Comparison of ENCODE assay signal across 8 mouse cellular contexts in the genomic region with DNA sequence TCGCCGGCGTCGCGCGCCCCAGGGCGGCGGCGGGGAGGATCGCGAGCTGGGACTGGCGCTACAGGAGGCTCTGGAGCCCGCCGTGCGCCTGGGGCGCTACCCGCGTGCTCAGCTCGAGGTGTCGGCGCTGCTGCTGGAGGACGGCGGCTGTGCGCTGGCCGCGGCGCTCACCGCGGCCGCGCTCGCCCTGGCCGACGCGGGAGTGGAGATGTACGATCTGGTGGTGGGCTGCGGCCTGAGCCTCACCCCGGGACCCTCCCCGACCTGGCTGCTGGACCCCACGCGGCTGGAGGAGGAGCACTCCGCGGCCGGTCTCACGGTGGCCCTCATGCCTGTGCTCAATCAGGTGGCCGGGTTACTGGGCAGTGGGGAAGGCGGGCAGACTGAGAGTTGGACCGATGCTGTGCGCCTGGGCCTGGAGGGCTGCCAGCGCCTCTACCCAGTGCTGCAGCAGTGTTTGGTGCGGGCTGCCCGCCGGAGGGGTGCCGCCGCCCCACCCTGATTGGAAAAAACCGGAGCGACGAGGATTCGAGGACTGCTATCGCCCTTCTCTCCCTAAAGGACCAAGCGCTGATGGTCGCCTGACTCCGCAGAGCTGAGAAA. TPM values are rescaled to one million over a fixed set of nuclear protein-coding genes. Genes with fewer than 3 reads are reported as not detected.
A peak's percentile ranks its signal among the peaks of the same experiment; 100 is the strongest.
DNase-seq lines count a peak whose midpoint lies in the region; ATAC-seq and TF ChIP-seq lines count a peak whose summit lies in the region.

No protein-coding gene starts in this region.

- 2% methylated on average over 63 of the region's 63 CpGs for WGBS in liver, adult 2 months
- WGBS in midbrain, embryonic 16.5 days, result under 1% methylated on average over 47 of the region's 63 CpGs

- no peak for TF ChIP-seq POLR2A in liver, adult 2 months (IDR thresholded peaks at IDR 0.05; ENCODE audit: extremely low read depth, insufficient read depth, low read length)

- no peaks in the 10 kb centered on the region for H3K79me2 ChIP-seq in liver, adult 2 months (ENCODE audit: control insufficient read depth, insufficient read depth, low read length)

- no peak for ATAC-seq in G1E (ENCODE audit: extremely low read depth, insufficient number of reproducible peaks, low FRiP score, poor library complexity, severe bottlenecking)
- ATAC-seq in midbrain, embryonic 16.5 days, result peak; percentile 55

- peaks cover 12% of the 10 kb centered on the region for H3K27me3 ChIP-seq in G1E (ENCODE audit: insufficient read depth, low read length)
- no peaks in the 10 kb centered on the region for H3K27me3 ChIP-seq in liver, adult 2 months (ENCODE audit: control insufficient read depth, insufficient read depth, low read length)
- no peaks in the 10 kb centered on the region for H3K27me3 ChIP-seq in midbrain, embryonic 16.5 days (ENCODE audit: control insufficient read depth, insufficient read depth, low read depth, low read length)

- peak; percentile 28 for DNase-seq in 416B (ENCODE audit: low read depth)
- peak; percentile 43 for DNase-seq in G1E (ENCODE audit: low spot score)
- DNase-seq in cerebellum, adult 9-10 months, result peak; percentile 59
- peak; percentile 30 for DNase-seq in gastrocnemius, postnatal 25 days
- peak; percentile 52 for DNase-seq in kidney, adult 11 months
- DNase-seq in liver, adult 2 months (ENCODE audit: extremely low read depth, low read depth, low spot score), result no peak
- DNase-seq in urinary bladder, postnatal 25 days (ENCODE audit: low spot score), result peak; percentile 28

- peak overlapping the region; percentile 73 for H3K27ac ChIP-seq in liver, adult 2 months (replicated peaks; ENCODE audit: insufficient read depth, low read depth, low read length)
- H3K27ac ChIP-seq in midbrain, embryonic 16.5 days (ENCODE audit: low read length), result peak overlapping the region; percentile 72

- TF ChIP-seq CTCF in G1E (IDR thresholded peaks at IDR 0.05; ENCODE audit: low read depth, low read length), result no peak
- TF ChIP-seq CTCF in liver, adult 2 months (IDR thresholded peaks at IDR 0.05; ENCODE audit: low read depth, low read length), result no peak

- peak overlapping the region; percentile 98 for H3K4me2 ChIP-seq in midbrain, embryonic 16.5 days (ENCODE audit: low read length)

- peaks cover 58% of the 10 kb centered on the region for H3K4me1 ChIP-seq in G1E (ENCODE audit: insufficient read depth, low read depth, low read length)
- H3K4me1 ChIP-seq in liver, adult 2 months (ENCODE audit: control insufficient read depth, insufficient read depth, low read length), result peaks cover 3% of the 10 kb centered on the region
- peaks cover 24% of the 10 kb centered on the region for H3K4me1 ChIP-seq in midbrain, embryonic 16.5 days (ENCODE audit: control insufficient read depth, insufficient read depth, low read length)

- H3K4me3 ChIP-seq in G1E (ENCODE audit: low read depth, low read length), result peak overlapping the region; percentile 96
- H3K4me3 ChIP-seq in liver, adult 2 months (ENCODE audit: insufficient read depth, low read depth, low read length), result peak overlapping the region; percentile 98
- H3K4me3 ChIP-seq in midbrain, embryonic 16.5 days (ENCODE audit: low read depth, low read length), result peak overlapping the region; percentile 66

- H3K36me3 ChIP-seq in G1E (replicated peaks), result peaks cover 71% of the 10 kb centered on the region
- peaks cover 35% of the 10 kb centered on the region for H3K36me3 ChIP-seq in liver, adult 2 months (ENCODE audit: control insufficient read depth, insufficient read depth, low read length)
- peaks cover 29% of the 10 kb centered on the region for H3K36me3 ChIP-seq in midbrain, embryonic 16.5 days (ENCODE audit: control insufficient read depth, insufficient read depth, low read length)

- peak overlapping the region; percentile 95 for H3K9ac ChIP-seq in liver, adult 2 months (ENCODE audit: low read depth, low read length)
- peak overlapping the region; percentile 84 for H3K9ac ChIP-seq in midbrain, embryonic 16.5 days (ENCODE audit: low read depth, low read length)

- H3K9me3 ChIP-seq in G1E (replicated peaks), result no peaks in the 10 kb centered on the region
- H3K9me3 ChIP-seq in midbrain, embryonic 16.5 days (replicated peaks; ENCODE audit: control insufficient read depth, low read length, poor library complexity, severe bottlenecking), result no peaks in the 10 kb centered on the region

RNA-seq across cellular contexts. Expression of gene Exosc6, which starts 0.7 kb away (rescaled TPM):
- total RNA-seq in G1E (2014; fragmentation: Nextera tagmentation) (not detected in 2 replicates), G1E (2017) (13.9 and 17.0 TPM in 2 replicates)
- polyA plus RNA-seq in G1E (2012), result 88.0 and 119 TPM in 2 replicates
- total RNA-seq in gastrocnemius, postnatal 25 days (2021), result not detected
- not detected in 2 replicates for total RNA-seq in liver, adult 2 months (2014; rRNA removed)
- polyA plus RNA-seq in liver, adult 2 months (2012; rRNA removed), result not detected in 2 replicates
- not detected in 2 replicates for polyA plus RNA-seq in midbrain, embryonic 16.5 days (2015; fragmentation: Nextera tagmentation; extraction: Ambion mirVana)

RNA-seq across cellular contexts. Expression of gene Aars, which starts 23.8 kb away (rescaled TPM):
- 126 and 131 TPM in 2 replicates for total RNA-seq in G1E (2014; fragmentation: Nextera tagmentation)
- total RNA-seq in G1E (2017), result 77.0 and 81.8 TPM in 2 replicates
- polyA plus RNA-seq in G1E (2012), result 37.3 and 56.4 TPM in 2 replicates
- total RNA-seq in gastrocnemius, postnatal 25 days (2021), result 10 to 100 TPM; 38.8 to 47.1 TPM
- total RNA-seq in liver, adult 2 months (2014; rRNA removed), result 60.1 and 60.5 TPM in 2 replicates
- polyA plus RNA-seq in liver, adult 2 months (2012; rRNA removed), result 56.6 and 56.9 TPM in 2 replicates
- 87.9 and 91.6 TPM in 2 replicates for polyA plus RNA-seq in midbrain, embryonic 16.5 days (2015; fragmentation: Nextera tagmentation; extraction: Ambion mirVana)

RNA-seq across cellular contexts. Expression of gene Ddx19b, which starts 25.2 kb away (rescaled TPM):
- 17.4 and 18.8 TPM in 2 replicates for total RNA-seq in G1E (2014; fragmentation: Nextera tagmentation)
- total RNA-seq in G1E (2017), result 21.7 and 21.9 TPM in 2 replicates
- polyA plus RNA-seq in G1E (2012), result 5.1 and 6.3 TPM in 2 replicates
- 10 to 100 TPM; 11.4 to 11.5 TPM for total RNA-seq in gastrocnemius, postnatal 25 days (2021)
- total RNA-seq in liver, adult 2 months (2014; rRNA removed), result 5.8 and 7.1 TPM in 2 replicates
- 3.3 and 3.4 TPM in 2 replicates for polyA plus RNA-seq in liver, adult 2 months (2012; rRNA removed)
- 7.2 and 7.9 TPM in 2 replicates for polyA plus RNA-seq in midbrain, embryonic 16.5 days (2015; fragmentation: Nextera tagmentation; extraction: Ambion mirVana)

RNA-seq across cellular contexts. Expression of gene Clec18a, which starts 35.4 kb away (rescaled TPM):
- total RNA-seq in G1E (2014; fragmentation: Nextera tagmentation), result not detected in 2 replicates
- 0.05 and 0.06 TPM in 2 replicates for total RNA-seq in G1E (2017)
- not detected in 2 replicates for polyA plus RNA-seq in G1E (2012)
- under 1 TPM; 0.64 to 0.88 TPM for total RNA-seq in gastrocnemius, postnatal 25 days (2021)
- not detected in 2 replicates for total RNA-seq in liver, adult 2 months (2014; rRNA removed)
- not detected in 2 replicates for polyA plus RNA-seq in liver, adult 2 months (2012; rRNA removed)
- polyA plus RNA-seq in midbrain, embryonic 16.5 days (2015; fragmentation: Nextera tagmentation; extraction: Ambion mirVana), result 0.26 and 0.47 TPM in 2 replicates

RNA-seq across cellular contexts. Expression of gene Pdpr, which starts 37.6 kb away (rescaled TPM):
- total RNA-seq in G1E (2014; fragmentation: Nextera tagmentation), result 14.0 and 15.7 TPM in 2 replicates
- 19.4 and 20.5 TPM in 2 replicates for total RNA-seq in G1E (2017)
- 8.7 and 9.5 TPM in 2 replicates for polyA plus RNA-seq in G1E (2012)
- 10 to 100 TPM; 89.9 to 97.1 TPM for total RNA-seq in gastrocnemius, postnatal 25 days (2021)
- 18.3 and 18.4 TPM in 2 replicates for total RNA-seq in liver, adult 2 months (2014; rRNA removed)
- polyA plus RNA-seq in liver, adult 2 months (2012; rRNA removed), result 7.7 and 9.6 TPM in 2 replicates
- 7.9 and 10.1 TPM in 2 replicates for polyA plus RNA-seq in midbrain, embryonic 16.5 days (2015; fragmentation: Nextera tagmentation; extraction: Ambion mirVana)
